Mouse (Mus musculus) brown adipose tissue, adult 24 weeks (tissue): ENCODE results near the gene Prm2. TPM values are rescaled to one million over a fixed set of nuclear protein-coding genes. Genes with fewer than 3 reads are reported as not detected.

ENCODE experiments used
- H3K27ac ChIP-seq: fragments of 200-500 bp; replicated peaks from 2 replicates; pipeline ENCODE4 v1.5.1; 2012; ENCODE audit warnings: low read depth, mild to moderate bottlenecking, low read length
- H3K4me1 ChIP-seq: fragments of 200-500 bp; 2 replicates; pipeline ENCODE4 v1.6.1; 2012; ENCODE audit warnings: low read length, mixed read lengths; ENCODE audit not compliant: control insufficient read depth, insufficient read depth, insufficient read length
- H3K4me3 ChIP-seq: fragments of 200-500 bp; 2 replicates; pipeline ENCODE4 v1.5.1; 2012; ENCODE audit warnings: low read depth, mild to moderate bottlenecking, low read length, moderate library complexity; ENCODE audit not compliant: insufficient read depth
- polyA plus RNA-seq: library from polyadenylated mRNA; stranded (reverse); fragments of >200 nt; gene quantifications from 2 replicates; pipeline ENCODE4 v1.2.4, GENCODE M21; 2012; ENCODE audit not compliant: missing spikeins, insufficient read depth, insufficient read length

The Prm2 gene
- polyA plus RNA-seq = not detected in 2 replicates

DNA sequence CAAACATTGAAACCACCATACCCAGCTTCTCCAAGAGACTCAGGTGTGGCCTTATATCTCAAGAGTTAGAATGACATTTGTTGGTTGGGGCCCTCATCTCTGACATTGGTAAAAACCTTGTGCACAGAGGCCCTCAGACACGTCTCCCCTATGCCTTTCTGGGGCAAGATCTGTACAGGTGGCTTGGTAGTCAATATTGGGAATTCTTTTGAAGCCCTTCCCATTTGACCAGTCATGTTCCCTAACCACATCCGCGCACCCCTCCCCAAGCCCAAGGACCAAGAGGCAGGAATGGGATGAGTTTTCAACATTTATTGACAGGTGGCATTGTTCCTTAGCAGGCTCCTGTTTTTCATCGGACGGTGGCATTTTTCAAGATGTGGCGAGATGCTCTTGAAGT lies at the start of gene Prm2:
TSS of gene Prm2 (minus strand) at position 101 of the 400 bp plus-strand sequence.
- H3K4me3 ChIP-seq = no peak within 1 kb of the TSS
- H3K4me1 ChIP-seq = no peaks in the 10 kb centered on the region
- no peak within 1 kb of the TSS for H3K27ac ChIP-seq

DNA sequence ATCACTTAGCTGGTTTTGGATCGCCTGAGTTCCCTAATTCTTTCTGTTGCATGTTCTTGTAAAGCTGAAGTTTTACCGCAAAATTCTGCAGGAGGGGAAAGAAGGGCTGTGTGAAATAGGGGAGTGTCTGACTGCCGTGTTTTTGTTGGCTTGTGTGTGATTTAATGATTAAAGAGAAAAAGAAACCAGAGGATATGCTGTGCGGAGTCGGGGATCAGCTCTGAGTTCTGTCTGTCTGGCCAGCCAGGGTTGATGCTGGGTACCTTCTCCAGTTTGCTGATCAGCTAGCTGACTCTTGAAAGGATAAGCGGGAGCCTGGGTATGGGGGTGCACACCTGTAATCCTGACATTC lies 48.4 kb upstream of the Prm2 start:
- H3K4me1 ChIP-seq = peaks cover 4% of the 10 kb centered on the region; the same call in 1 of the 2 replicates
- no peak overlapping the region for H3K27ac ChIP-seq
- no peak overlapping the region for H3K4me3 ChIP-seq

DNA sequence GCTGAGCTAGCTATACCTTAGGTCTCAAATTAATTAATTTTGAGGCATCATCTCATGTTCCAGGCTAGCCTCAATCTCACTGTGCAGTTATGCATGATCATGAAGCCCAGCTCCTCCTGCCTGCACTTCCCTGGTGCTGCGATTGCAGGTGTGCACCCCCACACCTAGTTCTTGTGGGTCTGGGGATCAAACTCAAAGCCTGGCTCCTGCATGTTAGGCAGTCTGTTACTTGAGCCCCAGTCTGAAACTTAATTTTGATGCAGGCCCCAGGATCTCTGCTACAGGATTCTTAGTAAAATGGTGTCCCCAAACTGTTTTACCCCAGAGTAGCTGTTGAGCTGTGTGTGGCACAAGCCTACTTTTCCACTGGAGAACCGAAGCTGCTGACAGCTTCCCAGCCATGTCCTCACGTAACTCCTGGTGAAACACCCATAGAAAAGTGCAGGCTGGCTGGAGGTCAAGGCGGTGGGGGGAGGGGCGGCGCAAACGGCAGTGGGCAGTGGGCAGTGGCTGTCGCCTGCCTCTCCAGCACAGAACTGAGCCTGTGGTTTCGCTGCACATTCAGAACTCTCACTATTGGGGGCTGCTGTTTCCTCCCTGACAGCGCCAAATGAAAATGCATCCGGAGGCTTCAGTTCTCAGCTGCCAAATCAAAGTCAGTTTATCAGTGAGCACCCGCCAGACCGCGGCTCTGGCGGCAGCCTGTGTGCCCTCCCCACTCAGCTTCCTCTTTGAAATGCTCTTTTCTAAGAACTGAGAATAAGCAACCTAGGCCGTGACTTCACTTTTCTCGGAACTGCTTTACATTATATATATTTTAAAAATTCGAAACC lies 47.8 kb upstream of the Prm2 start:
- peaks cover 4% of the 10 kb centered on the region; the same call in 1 of the 2 replicates for H3K4me1 ChIP-seq
- H3K27ac ChIP-seq = no peak overlapping the region
- H3K4me3 ChIP-seq = peak overlapping the region; percentile 44

DNA sequence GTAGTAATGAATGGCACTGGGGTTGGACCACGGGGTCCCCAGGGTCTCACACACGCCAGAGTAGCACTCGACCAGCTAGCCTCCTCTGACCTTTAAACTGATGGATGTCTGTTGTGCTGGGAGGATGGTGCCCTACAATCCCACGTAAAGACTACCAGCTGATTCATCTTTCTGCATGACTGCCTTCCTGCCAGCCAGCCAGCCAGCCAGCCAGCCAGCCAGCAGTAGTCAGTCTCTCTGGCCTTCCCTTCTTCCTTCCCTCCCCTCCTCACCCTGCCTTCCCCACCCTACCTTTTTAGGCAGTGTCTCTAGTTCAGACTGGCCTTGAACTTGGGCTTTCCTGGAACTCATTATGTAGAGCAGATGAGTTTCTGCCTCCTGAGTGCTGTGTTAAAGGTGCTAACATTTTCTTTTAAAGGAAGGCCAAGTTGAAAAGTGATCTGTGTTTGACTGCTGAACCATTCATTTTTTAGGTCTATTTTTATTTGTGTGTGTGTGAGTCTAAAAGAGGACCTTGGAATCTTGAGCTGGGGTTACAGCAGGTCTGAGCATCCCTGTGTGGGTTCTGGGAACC lies 46.4 kb upstream of the Prm2 start:
- Histone ChIP-seq H3K4me1 (peaks cover 4% of the 10 kb centered on the region; the same call in 1 of the 2 replicates), H3K27ac (no peak overlapping the region), H3K4me3 (no peak overlapping the region)

DNA sequence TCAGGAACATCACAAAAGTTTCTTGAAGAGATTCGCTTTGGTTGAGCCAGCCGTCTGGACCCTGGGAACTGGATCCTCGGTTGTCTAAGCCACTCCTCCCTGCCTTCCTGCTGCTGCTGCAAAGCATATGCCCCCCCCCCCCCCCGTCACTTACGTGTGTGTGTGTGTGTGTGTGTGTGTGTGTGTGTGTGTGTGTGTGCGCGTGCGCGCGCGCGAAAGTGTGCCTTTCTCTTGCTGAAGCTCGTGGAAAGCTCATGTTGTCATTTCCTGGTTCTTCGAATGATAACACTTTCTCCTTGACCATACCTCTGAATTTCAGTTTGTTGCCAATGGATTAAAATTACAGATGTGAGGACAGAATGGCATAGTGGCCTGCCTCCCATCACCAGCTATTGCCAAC lies 44.1 kb upstream of the Prm2 start:
- no peak overlapping the region for H3K27ac ChIP-seq
- H3K4me1 ChIP-seq = peaks cover 4% of the 10 kb centered on the region; the same call in 1 of the 2 replicates
- no peak overlapping the region for H3K4me3 ChIP-seq

DNA sequence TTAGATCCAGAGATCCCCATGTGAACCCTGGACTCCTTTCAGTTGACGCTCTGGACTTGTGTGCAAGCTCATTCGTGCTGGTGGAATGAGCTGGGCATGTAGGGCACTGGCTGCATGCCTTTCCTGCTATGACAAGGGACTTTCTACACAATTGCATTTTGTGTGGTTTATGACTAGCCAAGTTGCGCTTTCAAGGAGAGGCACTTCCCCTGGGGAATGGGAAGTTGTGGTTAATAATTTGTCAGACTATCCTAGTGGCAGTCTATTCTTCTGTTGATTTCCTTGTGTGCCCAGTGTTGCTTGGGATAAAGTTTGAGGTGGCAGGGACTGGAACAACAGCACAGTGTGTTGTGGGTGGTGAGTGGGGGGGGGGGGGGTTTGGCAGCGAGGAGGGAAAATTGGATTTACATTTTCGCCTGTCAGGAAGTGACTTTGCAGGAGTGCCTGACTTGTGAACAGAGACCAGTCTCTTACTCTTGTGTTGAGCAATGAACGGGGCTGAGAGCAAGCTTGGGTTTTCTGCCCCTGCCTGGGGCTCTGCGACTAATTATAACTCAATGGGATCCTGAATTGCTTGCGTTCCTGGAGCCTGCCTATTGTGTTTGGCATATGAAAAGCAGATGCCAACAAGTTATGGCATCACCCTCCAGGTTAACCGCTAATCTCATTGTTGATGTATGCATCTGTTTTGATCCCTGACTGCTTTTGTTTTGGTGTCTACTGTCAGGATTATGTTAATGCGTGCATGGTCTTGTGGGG lies 42.7 kb upstream of the Prm2 start:
- Histone ChIP-seq H3K4me3 (no peak overlapping the region), H3K4me1 (peaks cover 4% of the 10 kb centered on the region; the same call in 1 of the 2 replicates), H3K27ac (no peak overlapping the region)

DNA sequence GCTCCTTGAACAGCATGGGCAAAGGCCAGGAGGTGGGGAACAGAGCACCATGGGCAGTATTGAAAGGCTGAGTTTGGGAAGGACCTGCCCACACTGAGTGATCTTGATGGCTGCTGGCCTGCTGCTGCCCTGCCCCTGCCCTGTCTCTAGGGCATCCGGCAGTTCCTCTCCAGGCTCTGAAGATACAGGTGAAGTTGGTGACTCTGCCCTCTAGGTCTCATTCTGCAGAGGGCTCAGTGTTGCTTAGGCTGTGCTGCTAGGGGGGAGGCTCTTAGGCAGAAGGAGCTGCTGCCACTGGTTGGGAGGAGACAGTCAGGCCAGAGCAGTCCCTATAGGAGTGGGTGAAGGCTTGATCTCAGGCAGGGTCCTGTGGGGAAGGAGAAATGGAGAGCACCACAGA lies 42.0 kb upstream of the Prm2 start:
- H3K4me1 ChIP-seq = no peaks in the 10 kb centered on the region; the same call in 1 of the 2 replicates
- H3K27ac ChIP-seq = no peak overlapping the region
- no peak overlapping the region for H3K4me3 ChIP-seq

DNA sequence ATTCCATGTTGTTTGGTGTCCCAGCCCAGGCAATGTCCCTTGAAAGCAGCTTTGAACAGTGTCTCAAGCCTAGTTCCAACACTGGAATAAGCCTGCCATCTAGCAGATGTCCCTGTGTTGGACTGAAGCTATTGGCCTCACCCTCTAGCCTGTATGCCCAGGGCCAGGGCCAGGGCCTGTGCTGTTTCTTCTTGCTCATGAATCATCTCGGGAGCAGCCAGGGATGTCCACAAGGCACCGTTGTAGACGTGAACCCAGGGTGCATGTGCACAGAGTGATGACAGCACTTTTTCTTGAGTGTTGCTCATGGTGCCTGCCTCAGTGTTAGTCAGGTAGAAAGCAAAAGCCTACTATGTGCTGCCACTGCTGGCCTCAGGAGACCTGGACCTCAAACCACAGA lies 41.3 kb upstream of the Prm2 start:
- no peak overlapping the region for H3K27ac ChIP-seq
- H3K4me3 ChIP-seq = no peak overlapping the region
- no peaks in the 10 kb centered on the region; the same call in 1 of the 2 replicates for H3K4me1 ChIP-seq

DNA sequence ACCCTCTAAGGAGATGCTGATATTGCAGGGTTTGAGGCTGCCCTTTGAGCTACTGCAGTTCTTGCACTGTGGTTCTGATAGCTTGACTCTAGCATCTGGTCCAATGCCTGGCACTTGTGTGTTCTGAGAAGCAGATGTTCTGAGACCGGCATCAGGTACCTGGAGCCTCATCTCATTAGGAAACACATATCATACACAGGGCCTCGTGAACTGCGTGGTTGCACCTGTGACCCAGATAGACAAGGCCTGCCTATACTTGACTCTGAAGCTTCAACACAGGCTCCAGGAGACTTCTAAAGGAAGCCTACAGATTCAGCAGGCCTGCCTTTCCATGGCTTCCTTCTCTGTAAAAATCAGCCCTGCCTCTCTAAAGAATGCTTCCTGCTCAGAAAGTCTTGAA lies 40.5 kb upstream of the Prm2 start:
- Histone ChIP-seq H3K27ac (no peak overlapping the region), H3K4me3 (no peak overlapping the region), H3K4me1 (no peaks in the 10 kb centered on the region; the same call in 1 of the 2 replicates)

DNA sequence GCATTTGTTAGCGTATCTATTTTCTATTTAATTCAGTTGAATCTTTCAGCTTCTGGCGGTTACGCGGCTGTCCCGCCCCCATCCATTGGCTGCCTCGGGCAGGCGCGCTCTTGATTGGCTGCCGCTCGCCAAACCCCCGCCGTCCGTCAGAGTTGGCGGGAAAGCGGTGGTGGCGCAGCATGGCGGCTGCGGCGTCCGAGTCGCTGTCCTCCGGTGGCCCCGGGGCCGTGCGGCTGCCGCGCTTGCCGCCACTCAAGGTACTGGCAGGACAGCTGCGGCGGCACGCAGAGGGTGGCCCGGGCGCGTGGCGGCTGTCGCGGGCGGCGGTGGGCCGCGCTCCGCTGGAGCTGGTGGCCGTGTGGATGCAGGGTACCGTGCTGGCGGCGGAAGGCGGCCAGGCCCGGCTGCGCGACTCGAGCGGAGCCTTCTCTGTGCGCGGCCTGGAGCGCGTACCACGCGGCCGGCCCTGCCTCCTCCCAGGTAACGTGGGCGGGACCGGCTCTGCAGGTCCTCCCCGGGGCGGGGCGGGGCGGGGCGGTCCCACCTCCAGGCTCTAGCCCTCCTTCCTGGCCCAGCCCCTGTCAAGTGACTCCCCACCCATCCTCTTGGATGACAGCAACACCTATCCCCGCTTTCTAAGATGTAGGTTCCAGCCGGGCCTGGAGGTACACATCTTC lies 39.1 kb upstream of the Prm2 start, which contains the start of gene Rmi2:
TSS of gene Rmi2 (plus strand) at position 149 of the 677 bp plus-strand sequence.
- no peaks in the 10 kb centered on the region; the same call in 1 of the 2 replicates for H3K4me1 ChIP-seq
- no peak within 1 kb of the TSS for H3K27ac ChIP-seq
- peak within 1 kb of the TSS; percentile 73 for H3K4me3 ChIP-seq

DNA sequence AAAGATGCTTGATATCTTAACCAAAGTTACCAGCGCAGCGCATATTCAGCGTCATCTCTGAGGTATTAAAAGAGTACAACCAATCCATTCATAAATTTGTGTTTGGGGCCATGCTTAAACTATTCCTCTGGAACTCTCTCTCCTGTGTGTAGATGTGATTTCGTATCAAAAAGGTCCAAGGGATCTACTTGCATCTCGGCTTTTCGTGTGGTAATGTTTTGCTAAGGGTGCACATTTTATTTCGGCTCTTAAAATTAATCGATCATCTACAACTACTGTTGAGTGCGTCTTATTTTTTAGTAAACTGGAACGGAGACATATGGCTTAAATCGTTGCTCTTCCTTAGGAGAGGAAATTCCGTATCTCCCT lies 38.6 kb upstream of the Prm2 start:
- Histone ChIP-seq H3K4me1 (no peaks in the 10 kb centered on the region; the same call in 1 of the 2 replicates), H3K27ac (no peak overlapping the region), H3K4me3 (peak overlapping the region; percentile 7; the same call in 1 of the 2 replicates)

DNA sequence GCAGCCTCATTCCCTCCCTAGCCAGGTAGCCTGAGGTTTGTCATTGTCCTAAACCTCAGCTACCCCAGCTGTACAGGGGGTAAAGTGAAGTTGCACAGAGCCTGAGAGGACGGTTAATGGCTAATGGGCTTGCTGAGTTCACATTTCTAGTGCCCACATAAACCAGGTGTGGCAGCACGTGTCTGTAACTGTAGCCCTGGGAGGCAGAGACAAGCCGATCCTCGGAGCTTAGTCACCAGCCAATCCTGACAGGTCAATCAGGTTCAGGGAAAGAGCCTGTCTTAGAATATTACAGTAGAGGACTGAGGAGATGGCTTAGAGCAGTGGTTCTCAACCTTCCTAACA lies 32.5 kb upstream of the Prm2 start:
- Histone ChIP-seq H3K27ac (no peak overlapping the region), H3K4me1 (peaks cover 6% of the 10 kb centered on the region; the same call in 1 of the 2 replicates), H3K4me3 (no peak overlapping the region)

DNA sequence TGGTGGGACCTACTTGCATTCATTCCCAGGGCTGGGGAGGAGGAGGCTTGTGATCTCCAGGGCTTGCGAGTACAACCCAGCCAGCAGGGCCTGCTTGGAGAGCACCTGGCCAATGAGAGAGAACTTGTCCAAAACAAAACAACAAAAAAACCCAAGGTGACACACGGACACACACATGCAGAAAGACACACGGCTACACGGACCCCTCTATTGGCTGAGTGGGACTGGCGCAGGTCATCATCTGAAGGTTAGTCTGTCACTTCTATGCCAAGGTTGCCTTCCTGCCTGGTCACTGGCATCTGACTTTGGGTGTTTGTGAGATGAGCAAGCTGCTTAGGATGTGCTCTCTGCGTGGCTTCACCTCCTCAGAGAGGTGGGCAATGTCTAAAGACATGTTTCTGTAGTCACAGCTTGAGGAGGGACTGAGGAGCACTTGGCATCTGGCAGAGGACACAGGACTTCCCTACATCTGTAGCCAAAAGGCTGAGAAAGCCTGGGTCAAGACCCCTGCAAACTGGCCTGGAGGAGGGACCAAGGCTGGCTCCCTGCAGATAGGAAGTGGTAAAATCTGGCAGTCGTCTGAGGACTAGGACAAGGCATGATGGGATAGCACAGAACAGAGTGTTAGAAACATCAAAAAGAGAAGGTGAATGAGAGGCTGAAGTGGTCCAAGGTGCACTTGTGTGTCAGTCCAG lies 32.0 kb upstream of the Prm2 start:
- peaks cover 6% of the 10 kb centered on the region; the same call in 1 of the 2 replicates for H3K4me1 ChIP-seq
- no peak overlapping the region for H3K4me3 ChIP-seq
- H3K27ac ChIP-seq = no peak overlapping the region

DNA sequence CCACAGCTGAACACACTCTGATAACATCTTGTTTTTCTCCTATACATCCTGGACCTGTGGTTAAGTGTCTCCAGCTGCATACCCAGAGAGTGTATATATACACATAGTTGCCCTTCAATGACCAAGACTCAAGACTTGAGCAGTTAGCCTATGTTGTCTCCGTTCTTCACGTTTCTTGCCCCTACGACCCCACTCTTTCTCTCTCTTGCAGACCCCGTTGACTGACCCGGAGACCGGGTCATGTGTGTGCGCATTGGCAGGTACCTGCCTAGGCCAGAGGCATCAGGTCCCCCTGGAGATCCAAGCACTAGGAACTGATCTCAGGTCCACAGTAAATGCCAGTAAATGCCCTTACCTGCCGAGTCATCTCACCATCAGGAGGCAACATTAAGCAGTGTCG lies 31.3 kb upstream of the Prm2 start:
- no peak overlapping the region for H3K27ac ChIP-seq
- no peak overlapping the region for H3K4me3 ChIP-seq
- H3K4me1 ChIP-seq = peaks cover 6% of the 10 kb centered on the region; the same call in 1 of the 2 replicates
